Mouse (Mus musculus) frontal cortex, postnatal 36 days (tissue): ENCODE measurements around the gene Hba-a1.
"Not testable (repeated sequence)": the region's sequence is repeated elsewhere in the genome, so short reads cannot be mapped to it uniquely, and the experiment has no call there.

Experiments used
- DNase-seq, 2 experiments: peaks; one replicate each; pipeline ENCODE4 v3.0.0; 2022; ENCODE audit warnings: low spot score in 2 of 2

Hba-a1 gene

DNA sequence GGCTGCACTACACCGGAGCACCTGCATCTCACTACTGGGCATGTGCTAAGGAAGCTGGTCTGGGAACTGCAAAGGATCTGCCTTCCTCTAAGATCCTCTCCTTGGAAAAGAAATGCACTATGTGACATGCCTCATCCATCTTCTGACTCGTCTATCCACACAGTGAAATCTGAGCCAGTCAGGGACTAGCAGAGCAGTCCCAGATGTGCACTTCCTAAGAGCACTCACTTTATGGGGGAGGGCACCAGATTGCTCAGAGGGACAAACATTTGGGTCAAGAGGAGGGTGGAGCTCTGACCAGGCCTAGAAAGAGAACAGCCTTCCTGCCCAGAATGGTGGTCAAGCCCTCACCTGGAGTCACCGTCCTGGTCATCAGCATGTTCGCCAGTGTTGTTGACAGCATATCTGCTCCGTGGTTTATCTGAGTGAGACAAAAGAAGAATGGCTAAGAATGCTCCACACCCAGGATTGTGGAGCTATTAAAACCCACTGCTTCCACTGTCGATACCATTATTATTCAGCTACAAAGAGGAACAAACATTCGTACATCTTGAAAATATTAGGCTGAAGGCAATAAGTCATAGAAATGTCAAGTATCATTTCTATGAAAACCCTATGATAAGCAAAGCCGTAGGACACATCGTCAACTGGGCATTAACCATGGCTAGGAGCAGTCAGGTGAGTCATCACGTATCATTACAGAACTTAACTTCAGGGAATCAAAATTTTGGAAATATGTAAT is 20.5 kb upstream of the Hba-a1 start:
- no peak for DNase-seq

GRCm38 (mm10) chr11:32265117-32265738 is 18.1 kb upstream of the Hba-a1 start:
- DNase-seq, result no peak

DNA sequence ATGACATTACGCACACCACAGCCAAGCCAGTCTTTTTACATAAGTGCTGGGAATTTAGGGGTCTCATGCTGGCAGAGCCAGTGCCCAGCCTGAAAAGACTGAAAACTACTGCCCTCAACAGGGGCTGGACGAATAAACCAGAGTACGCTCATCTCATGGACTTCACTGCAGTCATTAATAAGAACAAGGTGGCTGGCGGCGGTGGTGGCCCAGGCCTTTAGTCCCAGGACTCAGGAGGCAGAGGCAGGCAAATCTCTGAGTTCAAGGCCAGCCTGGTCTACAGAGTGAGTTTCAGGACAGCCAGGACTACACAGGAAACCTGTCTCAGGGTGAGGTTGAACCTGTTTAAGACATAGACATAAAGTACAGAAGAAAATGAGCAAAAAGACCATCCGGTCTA is 17.1 kb upstream of the Hba-a1 start:
- no peak for DNase-seq

DNA sequence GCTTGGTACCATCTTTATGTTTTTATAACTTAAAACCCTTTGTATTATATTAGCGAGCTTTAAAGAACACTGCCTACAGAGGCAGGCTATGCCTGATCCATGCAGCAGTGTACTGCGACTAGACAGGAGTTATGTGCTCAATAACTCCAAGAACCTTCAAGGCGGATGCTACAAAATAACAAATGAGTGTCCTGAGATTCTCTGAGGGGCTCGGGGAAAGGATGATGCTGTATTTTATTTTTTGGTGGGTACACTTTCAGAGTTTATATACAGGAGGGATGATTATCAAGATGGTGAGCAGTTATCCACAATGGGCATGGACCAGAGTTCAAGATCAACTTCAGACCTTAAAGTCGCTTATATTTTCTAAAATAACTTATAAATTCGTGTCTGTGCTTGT is 16.5 kb upstream of the Hba-a1 start:
- DNase-seq, result no peak

DNA sequence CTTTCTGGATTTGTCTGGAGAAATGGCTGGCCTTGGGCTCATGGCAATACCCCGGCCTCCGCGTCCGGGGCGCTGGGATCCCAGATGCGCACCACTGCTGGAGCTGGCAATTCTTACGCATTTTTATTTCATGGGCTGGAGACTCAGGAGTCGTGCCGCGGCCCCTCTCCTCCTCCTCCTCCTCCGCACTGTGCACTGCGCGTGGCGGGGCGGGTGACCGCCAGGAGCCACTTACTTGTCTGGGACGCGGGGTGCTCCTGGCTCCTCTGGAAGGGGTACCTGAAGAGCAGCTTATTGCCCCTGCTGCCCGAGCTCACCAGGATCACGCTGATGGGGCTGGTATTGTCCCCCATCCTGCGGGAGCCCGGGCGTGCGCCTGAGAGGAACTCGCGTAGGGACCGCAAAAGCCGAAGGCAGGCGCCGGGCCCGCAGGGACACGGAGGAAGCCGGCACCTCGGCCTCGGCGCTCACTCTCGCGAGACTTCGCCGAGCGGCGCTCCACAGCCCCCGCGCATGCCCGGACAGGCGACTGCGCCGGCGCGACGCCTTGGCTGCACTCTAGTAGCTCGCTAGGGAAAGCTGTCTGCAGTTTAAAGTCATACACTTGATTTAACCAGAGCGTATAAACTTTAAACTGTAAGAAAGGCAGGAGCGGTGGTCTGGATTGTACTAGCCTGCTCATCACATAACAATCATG is 16.0 kb upstream of the Hba-a1 start, which contains the start of gene Nprl3:
Nprl3 (minus strand) TSS at position 520 of the 697 bp plus-strand sequence.
- DNase-seq, result peak; percentile 95 to 97

- DNase-seq, result no peak
These were observed 15.3 kb upstream of the Hba-a1 start for GRCm38 (mm10) chr11:32267964-32268363.

DNA sequence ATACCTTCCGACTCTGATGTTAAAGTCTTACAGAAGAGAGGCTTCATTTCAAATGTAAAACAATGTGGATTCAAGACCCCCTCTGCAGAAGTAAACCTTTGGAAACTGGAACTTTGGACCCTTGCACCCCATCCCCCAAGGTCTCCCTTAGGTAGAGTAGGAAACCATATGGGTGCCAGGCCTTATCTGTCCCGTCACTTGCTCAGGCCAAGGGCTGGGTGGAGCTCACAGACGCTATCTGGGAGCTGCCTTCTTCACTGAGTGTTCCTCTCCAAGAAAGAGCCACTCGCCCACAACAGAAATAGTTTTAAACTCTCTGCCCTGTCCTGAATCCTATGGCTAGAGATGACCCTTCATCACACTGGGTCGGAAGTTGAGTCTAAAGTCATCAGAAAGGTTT is 14.4 kb upstream of the Hba-a1 start:
- DNase-seq, result no peak

DNA sequence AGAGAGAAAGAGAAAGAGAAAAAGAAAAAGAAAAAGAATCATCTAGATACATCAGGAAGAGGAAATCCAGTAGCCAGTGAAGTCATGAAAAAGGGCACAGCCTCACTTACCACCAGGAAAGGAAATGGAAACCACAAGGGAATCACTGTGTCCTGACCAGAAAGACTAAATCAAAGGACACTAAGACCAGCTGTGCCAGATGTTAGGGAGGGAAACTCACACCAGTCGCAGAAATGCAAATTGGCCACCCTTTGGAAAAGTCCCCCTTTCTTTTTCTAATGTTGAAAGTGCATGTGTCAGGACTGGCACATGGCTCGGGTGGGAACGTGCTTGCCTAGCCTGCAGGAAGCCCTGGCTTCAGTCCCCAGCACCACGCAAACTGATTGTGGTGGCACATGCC is 12.1 kb upstream of the Hba-a1 start:
- DNase-seq, result no peak

DNA sequence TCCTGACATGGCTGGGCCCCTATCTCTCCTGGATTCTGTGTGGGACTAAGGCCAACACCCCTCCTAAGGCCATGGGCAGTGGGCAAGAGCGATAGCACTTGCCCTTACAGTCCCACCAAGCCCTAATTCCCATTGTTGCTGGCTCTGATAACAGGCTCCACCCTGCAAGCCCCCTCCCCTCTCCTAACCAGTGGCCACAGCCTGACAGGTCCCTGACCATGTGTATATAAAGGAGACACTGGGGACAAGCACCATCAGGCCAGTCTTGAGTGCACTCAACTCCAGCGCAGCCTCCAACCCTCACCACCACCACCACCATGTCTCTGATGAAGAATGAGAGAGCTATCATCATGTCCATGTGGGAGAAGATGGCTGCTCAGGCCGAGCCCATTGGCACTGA is 7.0 kb upstream of the Hba-a1 start, which contains the start of gene Hba-x:
Hba-x (plus strand) TSS at position 54 of the 400 bp plus-strand sequence.
- DNase-seq, result no peak

GRCm38 (mm10) chr11:32277736-32278457 is 5.4 kb upstream of the Hba-a1 start:
- no peak for DNase-seq

DNA sequence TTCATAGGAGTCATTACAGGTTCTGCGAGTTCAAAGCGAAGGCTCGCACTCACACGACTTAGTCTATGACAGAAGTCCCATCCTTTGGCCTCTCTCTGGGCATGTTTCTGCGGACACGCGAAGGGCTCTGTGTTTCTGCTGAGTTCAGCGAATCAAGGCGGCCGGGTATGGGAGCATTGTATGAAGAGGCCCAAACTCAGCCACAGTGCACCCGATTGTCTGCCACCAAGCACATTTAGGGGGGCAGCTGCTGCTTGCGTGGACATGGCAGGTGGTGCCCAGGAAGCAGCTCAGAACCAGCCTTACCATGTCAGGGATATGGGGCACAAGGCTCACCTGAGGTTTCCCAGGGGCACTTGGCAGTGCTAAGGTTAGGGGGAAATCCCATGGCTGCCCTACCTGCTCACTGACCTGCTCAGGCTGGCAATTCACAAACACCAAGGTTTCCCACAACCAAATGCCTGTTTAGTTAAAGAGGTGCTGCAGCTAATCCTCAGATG is 4.8 kb upstream of the Hba-a1 start:
- DNase-seq, result no peak

DNA sequence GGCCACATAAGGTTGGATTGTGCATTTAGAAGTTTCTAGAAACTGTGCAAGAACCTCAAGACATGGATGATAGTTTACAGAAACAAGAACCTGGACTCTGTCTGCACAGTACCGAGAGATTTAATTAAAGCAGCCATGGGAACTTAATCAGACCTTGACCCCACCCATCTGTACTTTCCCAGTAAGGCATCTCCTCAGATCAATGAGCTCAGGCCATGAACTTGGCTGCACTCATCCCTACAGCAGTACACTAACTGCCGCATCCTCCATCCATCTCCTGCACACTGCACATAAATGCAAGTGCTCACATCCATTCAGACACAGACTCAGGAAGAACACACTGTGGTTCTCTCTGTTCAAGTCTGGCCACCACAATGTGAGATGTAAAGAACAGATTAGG is 2.7 kb upstream of the Hba-a1 start:
- DNase-seq, result no peak

GRCm38 (mm10) chr11:32281416-32282144 is 1.7 kb upstream of the Hba-a1 start:
- no peak for DNase-seq

DNA sequence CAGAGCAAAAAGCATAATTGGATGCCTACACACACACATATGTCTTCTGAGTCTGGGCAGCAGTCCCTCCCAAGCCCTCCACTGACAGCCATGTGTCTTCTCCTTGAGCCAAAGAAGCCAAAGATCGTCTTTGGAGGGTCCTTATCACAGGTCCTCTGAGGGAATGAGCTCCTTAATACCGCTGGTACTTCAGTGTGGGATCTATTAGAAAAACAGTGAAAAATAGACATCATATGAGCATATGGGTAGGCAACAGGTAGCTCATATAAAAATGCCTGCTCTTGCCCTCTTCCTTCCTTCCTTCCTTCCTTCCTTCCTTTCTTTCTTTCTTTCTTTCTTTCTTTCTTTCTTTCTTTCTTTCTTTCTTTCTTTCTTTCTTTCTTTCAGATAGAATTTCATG is 1.3 kb downstream of the Hba-a1 start:
- DNase-seq, result not testable (repeated sequence)

DNA sequence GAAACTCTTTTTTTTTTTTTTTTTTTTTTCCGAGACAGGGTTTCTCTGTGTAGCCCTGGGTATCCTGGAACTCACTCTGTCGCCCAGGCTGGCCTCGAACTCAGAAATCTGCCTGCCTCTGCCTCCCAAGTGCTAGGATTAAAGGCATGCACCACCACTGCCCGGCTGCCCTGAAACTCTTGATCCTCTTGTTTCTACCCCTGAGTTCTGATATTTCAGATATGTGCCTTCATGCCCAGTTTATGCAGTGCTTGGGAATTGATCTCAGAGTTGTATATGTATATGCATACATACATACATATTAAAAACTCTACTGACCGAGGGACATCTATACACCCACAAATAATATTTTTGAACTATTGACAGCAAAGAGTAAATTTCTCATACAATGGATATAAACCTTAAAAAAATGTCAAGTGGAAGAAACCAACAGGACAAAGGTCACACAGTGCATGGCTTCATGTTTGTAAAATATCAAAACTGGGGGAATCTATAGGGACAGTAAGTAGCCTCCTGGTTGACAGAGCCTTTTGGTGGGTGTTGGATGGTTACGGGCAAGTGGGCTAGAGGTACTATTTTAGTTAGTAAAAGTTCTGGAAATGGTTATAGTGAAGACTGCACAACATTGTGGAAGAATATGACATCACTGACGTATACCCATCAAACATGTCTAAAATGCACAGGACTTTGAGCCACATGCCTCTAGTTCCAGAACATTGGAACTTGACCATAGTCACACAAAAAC is 1.9 kb downstream of the Hba-a1 start:
- no peak for DNase-seq

- DNase-seq, result not testable (repeated sequence)
These were observed 2.6 kb downstream of the Hba-a1 start for GRCm38 (mm10) chr11:32285887-32286286.

- DNase-seq, result peak; percentile 74 to 87
These were observed 3.6 kb downstream of the Hba-a1 start, which contains the start of gene Hbq1b for GRCm38 (mm10) chr11:32286695-32287492. Gene Hbq1b, plus strand, starts transcription at chr11:32286965.

- DNase-seq, result no peak
These were observed 4.1 kb downstream of the Hba-a1 start for GRCm38 (mm10) chr11:32287493-32287825.

- DNase-seq, result not testable (repeated sequence)
These were observed 9.5 kb downstream of the Hba-a1 start for GRCm38 (mm10) chr11:32292819-32293218.

DNA sequence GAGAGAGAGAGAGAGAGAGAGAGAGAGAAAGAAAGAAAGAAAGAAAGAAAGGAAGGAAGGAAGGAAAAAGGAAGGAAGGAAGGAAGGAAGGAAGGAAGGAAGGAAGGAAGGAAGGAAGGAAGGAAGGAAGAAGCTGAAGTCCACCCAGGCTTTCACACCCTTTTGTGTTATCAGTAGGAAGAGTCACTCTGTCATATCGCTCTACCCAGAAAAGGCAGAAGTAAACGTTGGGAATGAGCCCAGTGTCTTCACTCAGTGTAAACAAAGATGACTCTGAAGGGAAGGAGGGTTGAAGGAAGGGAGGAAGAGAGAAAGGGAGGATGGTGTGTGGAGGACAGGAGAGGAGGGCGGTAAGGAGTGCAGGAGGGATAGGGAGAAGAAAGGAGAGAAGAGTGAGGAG is 10.2 kb downstream of the Hba-a1 start:
- not testable (repeated sequence) for DNase-seq
